Mouse (Mus musculus): ENCODE results near the gene Itpr1. TPM values are rescaled to one million over a fixed set of nuclear protein-coding genes. Genes with fewer than 3 reads are reported as not detected.

Gene Itpr1
- polyA plus RNA-seq, 1 experiment from 2014 or later: 15.6 TPM

- no peak overlapping the region for H3K4me2 ChIP-seq (ENCODE audit: low read length)
- H3K36me3 ChIP-seq (ENCODE audit: control insufficient read depth, insufficient read depth, low read length): no peaks in the 10 kb centered on the region
- no peak overlapping the region for H3K9ac ChIP-seq (ENCODE audit: low read length)
- DNase-seq (ENCODE audit: low spot score) (no peak), ATAC-seq (replicated peaks; ENCODE audit: low FRiP score, low TSS enrichment, low read depth) (no peak)
- peak overlapping the region; percentile 62; the same call in 1 of the 2 replicates for H3K27ac ChIP-seq (ENCODE audit: low read depth)
- H3K4me1 ChIP-seq (replicated peaks; ENCODE audit: control insufficient read depth, insufficient read depth, low read length): peaks cover 13% of the 10 kb centered on the region
- H3K9me3 ChIP-seq (ENCODE audit: control insufficient read depth, low read length): no peaks in the 10 kb centered on the region
- H3K4me3 ChIP-seq (ENCODE audit: low read depth, low read length): no peak overlapping the region
- 53% methylated on average over 3 of the region's 3 CpGs for WGBS
- no peaks in the 10 kb centered on the region for H3K27me3 ChIP-seq (replicated peaks; ENCODE audit: control insufficient read depth, insufficient read depth, low read length)
Observed at GRCm38 (mm10) chr6:108282621-108283020, 69.7 kb downstream of the Itpr1 start.

DNA sequence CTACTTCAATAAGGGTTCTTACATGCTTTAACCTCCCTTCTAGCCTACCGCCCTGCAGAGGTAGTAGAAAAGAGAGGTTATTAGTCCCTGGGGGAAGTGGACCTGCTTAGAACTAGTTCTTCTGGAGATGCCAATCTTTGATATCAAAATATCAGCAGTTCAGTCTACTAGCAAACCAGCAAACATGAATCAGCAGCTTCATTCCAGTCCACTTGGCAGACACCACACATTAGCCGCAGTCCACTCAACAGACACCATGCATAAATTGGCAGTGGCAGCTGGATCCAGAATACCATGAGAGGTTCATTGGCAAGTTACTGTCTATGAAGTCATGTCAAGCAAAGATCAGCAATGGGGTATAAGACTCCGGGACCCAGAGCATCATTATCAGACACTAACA is 71.8 kb downstream of the Itpr1 start:
- no peak overlapping the region for H3K4me3 ChIP-seq (ENCODE audit: low read depth, low read length)
- DNase-seq (ENCODE audit: low spot score): no peak
- WGBS: 91% methylated on average over 3 of the region's 3 CpGs
- H3K9me3 ChIP-seq (ENCODE audit: control insufficient read depth, low read length): no peaks in the 10 kb centered on the region
- no peak for ATAC-seq (replicated peaks; ENCODE audit: low FRiP score, low TSS enrichment, low read depth)
- no peak overlapping the region for H3K4me2 ChIP-seq (ENCODE audit: low read length)
- no peak overlapping the region for H3K9ac ChIP-seq (ENCODE audit: low read length)
- H3K36me3 ChIP-seq (ENCODE audit: control insufficient read depth, insufficient read depth, low read length): no peaks in the 10 kb centered on the region
- no peak overlapping the region for H3K27ac ChIP-seq (ENCODE audit: low read depth)
- no peaks in the 10 kb centered on the region for H3K27me3 ChIP-seq (replicated peaks; ENCODE audit: control insufficient read depth, insufficient read depth, low read length)
- H3K4me1 ChIP-seq (replicated peaks; ENCODE audit: control insufficient read depth, insufficient read depth, low read length): peaks cover 13% of the 10 kb centered on the region

DNA sequence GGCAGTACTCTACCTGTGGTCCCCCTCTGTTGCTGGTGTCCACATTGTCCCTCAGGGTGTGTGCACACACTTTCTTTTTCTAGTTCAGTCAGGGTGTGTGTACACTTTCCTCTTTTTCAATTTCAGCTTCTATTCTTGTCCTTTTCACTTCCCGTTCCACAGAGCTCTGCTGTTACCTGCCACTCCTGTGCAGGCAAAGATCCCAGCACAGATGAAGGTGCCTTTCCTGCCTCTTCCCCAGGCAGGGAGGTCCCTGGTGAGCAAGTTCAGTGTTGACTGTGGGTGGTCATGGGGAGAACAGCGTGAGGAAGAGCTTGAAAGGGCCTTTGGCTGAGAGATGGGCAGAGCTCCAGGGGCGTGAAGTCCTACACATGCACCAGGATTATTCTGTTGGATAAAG is 76.1 kb downstream of the Itpr1 start:
- Histone ChIP-seq H3K9me3 (ENCODE audit: control insufficient read depth, low read length) (no peaks in the 10 kb centered on the region), H3K4me2 (ENCODE audit: low read length) (no peak overlapping the region), H3K9ac (ENCODE audit: low read length) (no peak overlapping the region), H3K36me3 (ENCODE audit: control insufficient read depth, insufficient read depth, low read length) (no peaks in the 10 kb centered on the region), H3K27ac (ENCODE audit: low read depth) (no peak overlapping the region), H3K27me3 (replicated peaks; ENCODE audit: control insufficient read depth, insufficient read depth, low read length) (no peaks in the 10 kb centered on the region), H3K4me3 (ENCODE audit: low read depth, low read length) (no peak overlapping the region), H3K4me1 (replicated peaks; ENCODE audit: control insufficient read depth, insufficient read depth, low read length) (no peaks in the 10 kb centered on the region)
- DNase-seq (ENCODE audit: low spot score): no peak
- ATAC-seq (replicated peaks; ENCODE audit: low FRiP score, low TSS enrichment, low read depth): no peak
- 71% methylated on average over 3 of the region's 3 CpGs for WGBS

- no peaks in the 10 kb centered on the region for H3K27me3 ChIP-seq (replicated peaks; ENCODE audit: control insufficient read depth, insufficient read depth, low read length)
- H3K9me3 ChIP-seq (ENCODE audit: control insufficient read depth, low read length): no peaks in the 10 kb centered on the region
- no peaks in the 10 kb centered on the region for H3K36me3 ChIP-seq (ENCODE audit: control insufficient read depth, insufficient read depth, low read length)
- no peak for DNase-seq (ENCODE audit: low spot score)
- no peak overlapping the region for H3K9ac ChIP-seq (ENCODE audit: low read length)
- H3K27ac ChIP-seq (ENCODE audit: low read depth): no peak overlapping the region
- H3K4me2 ChIP-seq (ENCODE audit: low read length): no peak overlapping the region
- no peaks in the 10 kb centered on the region for H3K4me1 ChIP-seq (replicated peaks; ENCODE audit: control insufficient read depth, insufficient read depth, low read length)
- H3K4me3 ChIP-seq (ENCODE audit: low read depth, low read length): no peak overlapping the region
- WGBS: 92% methylated on average over 2 of the region's 2 CpGs
- no peak for ATAC-seq (replicated peaks; ENCODE audit: low FRiP score, low TSS enrichment, low read depth)
Observed at GRCm38 (mm10) chr6:108290978-108291377, 78.1 kb downstream of the Itpr1 start.

DNA sequence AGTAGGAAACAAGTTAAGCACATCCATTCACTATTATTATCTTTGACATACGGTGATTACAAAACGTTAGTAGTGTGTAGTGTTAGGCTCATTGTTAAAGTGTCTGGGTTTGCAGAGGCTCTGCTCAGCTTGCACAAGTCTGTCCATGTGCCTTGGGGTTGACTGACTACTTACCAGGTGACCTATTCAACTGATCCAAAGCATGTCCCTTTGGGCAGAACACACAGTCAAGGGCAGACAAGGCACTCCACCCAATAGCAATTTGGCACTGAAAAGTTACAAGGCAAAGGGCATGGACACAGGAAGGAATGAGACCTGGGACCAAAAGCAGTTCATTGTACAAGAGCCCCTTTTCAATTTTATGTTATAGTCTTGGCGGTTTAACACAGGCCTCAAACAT is 78.7 kb downstream of the Itpr1 start:
- ATAC-seq (replicated peaks; ENCODE audit: low FRiP score, low TSS enrichment, low read depth) (no peak), DNase-seq (ENCODE audit: low spot score) (no peak)
- Histone ChIP-seq H3K27ac (ENCODE audit: low read depth) (no peak overlapping the region), H3K27me3 (replicated peaks; ENCODE audit: control insufficient read depth, insufficient read depth, low read length) (no peaks in the 10 kb centered on the region), H3K9ac (ENCODE audit: low read length) (no peak overlapping the region), H3K9me3 (ENCODE audit: control insufficient read depth, low read length) (no peaks in the 10 kb centered on the region), H3K36me3 (ENCODE audit: control insufficient read depth, insufficient read depth, low read length) (no peaks in the 10 kb centered on the region), H3K4me3 (ENCODE audit: low read depth, low read length) (no peak overlapping the region), H3K4me2 (ENCODE audit: low read length) (no peak overlapping the region), H3K4me1 (replicated peaks; ENCODE audit: control insufficient read depth, insufficient read depth, low read length) (no peaks in the 10 kb centered on the region)
- WGBS: 88% methylated on average over 3 of the region's 3 CpGs

- WGBS: 86% methylated on average over 5 of the region's 5 CpGs
- no peak for DNase-seq (ENCODE audit: low spot score)
- H3K9me3 ChIP-seq (ENCODE audit: control insufficient read depth, low read length): no peaks in the 10 kb centered on the region
- H3K4me2 ChIP-seq (ENCODE audit: low read length): no peak overlapping the region
- H3K27ac ChIP-seq (ENCODE audit: low read depth): no peak overlapping the region
- no peaks in the 10 kb centered on the region for H3K36me3 ChIP-seq (ENCODE audit: control insufficient read depth, insufficient read depth, low read length)
- H3K9ac ChIP-seq (ENCODE audit: low read length): no peak overlapping the region
- H3K4me3 ChIP-seq (ENCODE audit: low read depth, low read length): no peak overlapping the region
- ATAC-seq (replicated peaks; ENCODE audit: low FRiP score, low TSS enrichment, low read depth): no peak
- H3K4me1 ChIP-seq (replicated peaks; ENCODE audit: control insufficient read depth, insufficient read depth, low read length): peaks cover 18% of the 10 kb centered on the region
- no peaks in the 10 kb centered on the region for H3K27me3 ChIP-seq (replicated peaks; ENCODE audit: control insufficient read depth, insufficient read depth, low read length)
Observed at GRCm38 (mm10) chr6:108301856-108302255, 89.0 kb downstream of the Itpr1 start.

DNA sequence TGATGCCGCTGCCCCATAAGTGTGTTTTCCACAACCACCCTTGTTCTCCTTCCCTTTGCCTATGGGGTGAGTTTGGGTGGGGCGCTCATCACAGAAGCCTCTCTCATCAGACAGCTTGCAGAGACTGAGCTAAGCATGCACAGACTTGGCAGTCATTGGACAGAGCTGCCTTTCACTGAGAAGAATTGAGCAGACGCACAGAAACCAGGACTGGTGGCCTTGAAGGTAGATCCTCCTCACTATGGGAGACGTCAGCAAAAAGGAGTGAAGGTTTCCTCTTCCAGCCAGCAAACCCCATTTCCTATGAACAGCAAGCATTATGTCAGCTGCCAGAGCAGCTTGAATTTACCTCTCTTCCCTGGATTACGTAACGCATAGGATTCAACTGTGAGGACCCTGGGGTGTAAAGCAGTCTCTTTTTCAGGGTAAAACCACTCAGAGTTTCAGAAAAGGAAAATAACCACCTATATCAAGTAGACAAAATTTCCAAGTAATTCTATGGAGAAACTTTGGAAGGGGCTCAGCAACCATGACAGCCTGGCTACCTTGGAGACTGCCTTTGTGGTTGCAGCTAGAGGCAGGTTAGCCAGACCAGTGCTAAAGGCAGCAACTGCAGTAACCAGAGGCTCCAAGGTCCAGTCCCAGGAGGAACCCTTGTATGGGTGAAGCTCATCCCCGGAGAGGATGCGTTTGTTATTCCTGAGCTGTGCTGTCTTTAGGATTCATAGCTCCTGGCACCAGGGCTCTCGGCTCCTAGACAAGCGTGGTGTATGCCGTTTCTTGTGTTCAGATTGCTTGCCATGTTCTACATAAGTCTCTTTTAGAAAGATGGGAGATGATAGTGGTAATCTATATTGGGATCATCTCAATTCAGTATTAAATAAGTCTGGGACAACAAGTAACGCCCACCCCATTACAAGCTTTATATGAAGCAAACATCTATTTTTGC is 91.0 kb downstream of the Itpr1 start:
- Histone ChIP-seq H3K4me1 (replicated peaks; ENCODE audit: control insufficient read depth, insufficient read depth, low read length) (peaks cover 20% of the 10 kb centered on the region), H3K36me3 (ENCODE audit: control insufficient read depth, insufficient read depth, low read length) (no peaks in the 10 kb centered on the region), H3K9me3 (ENCODE audit: control insufficient read depth, low read length) (no peaks in the 10 kb centered on the region), H3K4me2 (ENCODE audit: low read length) (no peak overlapping the region), H3K4me3 (ENCODE audit: low read depth, low read length) (no peak overlapping the region), H3K9ac (ENCODE audit: low read length) (no peak overlapping the region), H3K27ac (ENCODE audit: low read depth) (no peak overlapping the region), H3K27me3 (replicated peaks; ENCODE audit: control insufficient read depth, insufficient read depth, low read length) (no peaks in the 10 kb centered on the region)
- DNase-seq (ENCODE audit: low spot score): no peak
- WGBS: 71% methylated on average over 12 of the region's 12 CpGs
- no peak for ATAC-seq (replicated peaks; ENCODE audit: low FRiP score, low TSS enrichment, low read depth)

GRCm38 (mm10) chr6:108305171-108305779 is 92.4 kb downstream of the Itpr1 start:
- H3K36me3 ChIP-seq (ENCODE audit: control insufficient read depth, insufficient read depth, low read length): no peaks in the 10 kb centered on the region
- no peaks in the 10 kb centered on the region for H3K27me3 ChIP-seq (replicated peaks; ENCODE audit: control insufficient read depth, insufficient read depth, low read length)
- ATAC-seq (replicated peaks; ENCODE audit: low FRiP score, low TSS enrichment, low read depth): no peak
- no peak overlapping the region for H3K9ac ChIP-seq (ENCODE audit: low read length)
- peak overlapping the region; percentile 46; the same call in 1 of the 2 replicates for H3K4me2 ChIP-seq (ENCODE audit: low read length)
- WGBS: 23% methylated on average over 12 of the region's 12 CpGs
- H3K4me1 ChIP-seq (replicated peaks; ENCODE audit: control insufficient read depth, insufficient read depth, low read length): peaks cover 20% of the 10 kb centered on the region
- no peaks in the 10 kb centered on the region for H3K9me3 ChIP-seq (ENCODE audit: control insufficient read depth, low read length)
- H3K4me3 ChIP-seq (ENCODE audit: low read depth, low read length): no peak overlapping the region
- no peak for DNase-seq (ENCODE audit: low spot score)
- peak overlapping the region; percentile 70 for H3K27ac ChIP-seq (ENCODE audit: low read depth)

Data from intestine, embryonic 14.5 days (tissue).